Mouse (Mus musculus) adrenal gland, postnatal 10 days (tissue): ENCODE results near the gene 2810006K23Rik. TPM values are rescaled to one million over a fixed set of nuclear protein-coding genes. Genes with fewer than 3 reads are reported as not detected.
"Not testable (repeated sequence)": the region's sequence is repeated elsewhere in the genome, so short reads cannot be mapped to it uniquely, and the experiment has no call there.

ENCODE experiments used
- DNase-seq: peaks from one replicate; pipeline ENCODE4 v3.0.0; 2021; ENCODE audit warnings: mixed read lengths
- long read RNA-seq, 2 experiments: library from polyadenylated mRNA; stranded (forward); transcript quantifications; one replicate each; pipeline ENCODE4 v2.0.0; 2021
- total RNA-seq, 2 experiments: library from RNA; stranded (reverse); gene quantifications; 2 replicates each; pipeline ENCODE4 v1.2.3; 2021

Gene 2810006K23Rik
- total RNA-seq, result 10 to 100 TPM; 11.9 to 15.0 TPM
- long read RNA-seq, experiment 1, transcript 2810006K23Rik-201 (3 exons, 1,677 nt), result major isoform, 19 of 20 reads
- long read RNA-seq, experiment 1, partial matches to known transcripts, result 1 of 20 reads
- long read RNA-seq, experiment 1, other reads (novel, unspliced or antisense), result 0 of 20 reads
- long read RNA-seq, experiment 2, partial matches to known transcripts, result 0 of 4 reads
- long read RNA-seq, experiment 2, other reads (novel, unspliced or antisense), result 0 of 4 reads

GRCm38 (mm10) chr5:124327510-124328364 is at the start of gene 2810006K23Rik, which contains the start of gene Mphosph9:
2810006K23Rik (plus strand) TSS chr5:124328089.
Mphosph9 (minus strand) TSS chr5:124327972.
- DNase-seq, result peak; percentile 99

- peak; percentile 14 for DNase-seq
Measured at GRCm38 (mm10) chr5:124282854-124283253, 45.0 kb upstream of the 2810006K23Rik start.

GRCm38 (mm10) chr5:124284330-124284729 is 43.6 kb upstream of the 2810006K23Rik start:
- DNase-seq, result peak; percentile 25

- no peak for DNase-seq
Measured at GRCm38 (mm10) chr5:124287616-124288247, 40.2 kb upstream of the 2810006K23Rik start.

GRCm38 (mm10) chr5:124290216-124290615 is 37.7 kb upstream of the 2810006K23Rik start:
- no peak for DNase-seq

GRCm38 (mm10) chr5:124293967-124294366 is 33.9 kb upstream of the 2810006K23Rik start:
- no peak for DNase-seq

- DNase-seq, result no peak
Measured at GRCm38 (mm10) chr5:124296475-124296874, 31.4 kb upstream of the 2810006K23Rik start.

- peak; percentile 15 for DNase-seq
Measured at GRCm38 (mm10) chr5:124299307-124299706, 28.6 kb upstream of the 2810006K23Rik start.

- no peak for DNase-seq
Measured at GRCm38 (mm10) chr5:124300132-124300531, 27.8 kb upstream of the 2810006K23Rik start.

- not testable (repeated sequence) for DNase-seq
Measured at GRCm38 (mm10) chr5:124302853-124303252, 25.0 kb upstream of the 2810006K23Rik start.

GRCm38 (mm10) chr5:124309155-124309554 is 18.7 kb upstream of the 2810006K23Rik start:
- no peak for DNase-seq

GRCm38 (mm10) chr5:124310091-124310490 is 17.8 kb upstream of the 2810006K23Rik start:
- DNase-seq, result no peak

GRCm38 (mm10) chr5:124315498-124315897 is 12.4 kb upstream of the 2810006K23Rik start:
- no peak for DNase-seq

GRCm38 (mm10) chr5:124315941-124316340 is 11.9 kb upstream of the 2810006K23Rik start:
- no peak for DNase-seq

- no peak for DNase-seq
Measured at GRCm38 (mm10) chr5:124317648-124318047, 10.2 kb upstream of the 2810006K23Rik start.

- no peak for DNase-seq
Measured at GRCm38 (mm10) chr5:124326829-124327228, 1.1 kb upstream of the 2810006K23Rik start.

- no peak for DNase-seq
Measured at GRCm38 (mm10) chr5:124330086-124330485, 2.2 kb downstream of the 2810006K23Rik start.

GRCm38 (mm10) chr5:124334392-124334791 is 6.5 kb downstream of the 2810006K23Rik start:
- DNase-seq, result no peak

- no peak for DNase-seq
Measured at GRCm38 (mm10) chr5:124337103-124337502, 9.2 kb downstream of the 2810006K23Rik start.

GRCm38 (mm10) chr5:124337909-124338308 is 10.0 kb downstream of the 2810006K23Rik start:
- DNase-seq, result no peak

GRCm38 (mm10) chr5:124338791-124339190 is 10.9 kb downstream of the 2810006K23Rik start:
- DNase-seq, result no peak

- peak; percentile 49 for DNase-seq
Measured at GRCm38 (mm10) chr5:124341753-124342339, 14.0 kb downstream of the 2810006K23Rik start.
